Mouse (Mus musculus) heart, adult 2 months (tissue): ENCODE results near the gene Gins1.

ENCODE experiments used
- CTCF ChIP-seq: fragments of 200-600 bp; IDR thresholded peaks from 2 replicates; pipeline ENCODE4 v1.8.1; 2022; ENCODE audit warnings: antibody characterized with exemption, mild to moderate bottlenecking, moderate library complexity
- EP300 ChIP-seq: fragments of 200-500 bp; IDR thresholded peaks from 2 replicates; pipeline ENCODE4 v1.6.1; 2011; ENCODE audit warnings: low read depth, low read length, control low read depth; ENCODE audit not compliant: insufficient read depth

- TF ChIP-seq EP300, result no peak
- TF ChIP-seq CTCF, result no peak
Observed at GRCm38 (mm10) chr2:150977676-150978075, 72.5 kb downstream of the Gins1 start.
